Mouse (Mus musculus): ENCODE measurements at regions not wholly inside any gene's neighbourhood (a gene's known extent, or its start where the extent isn't known, plus 50 kb on each side); places are given as distances from the start of the nearest gene placed in this dataset.

DNA sequence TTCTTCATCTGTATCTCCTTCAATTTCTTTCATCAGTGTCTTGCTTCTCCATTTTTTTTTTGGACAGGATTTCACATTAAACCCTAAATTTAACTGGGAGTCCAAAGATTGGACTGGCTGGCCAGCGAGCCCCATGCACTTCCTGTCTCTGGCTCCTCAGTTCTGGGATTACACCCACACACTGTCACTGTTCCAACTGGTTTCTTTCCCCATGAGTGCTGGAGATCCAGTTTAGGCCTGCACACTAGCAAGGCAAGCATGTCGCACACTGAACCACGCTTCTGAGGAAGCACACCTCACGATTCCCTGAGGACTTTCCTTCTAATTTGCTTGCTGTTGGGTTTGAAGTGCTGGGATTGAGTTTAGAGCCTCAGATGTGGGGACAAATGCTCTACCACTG, 50.5 kb upstream of the Sash1 start:
- no peak for DNase-seq (ENCODE audit: extremely low read depth)
- dilution Hi-C loops (cut with MboI; ENCODE audit: extremely low pct_ligation_motif_present, extremely low pct_unique_long_range_greater_than_20kb, low sequenced_read_pairs) (no loop called here), in situ Hi-C loops (cut with MboI; ENCODE audit: low pct_ligation_motif_present, low pct_unique_long_range_greater_than_20kb, low sequenced_read_pairs) (no loop called here)
- Histone ChIP-seq H3K9ac (ENCODE audit: insufficient read depth, low read depth) (no peak overlapping the region), H3K4me2 (ENCODE audit: insufficient read depth, low read depth, poor library complexity, severe bottlenecking) (no peak overlapping the region), H3K36me3 (replicated peaks in 1 of 2; ENCODE audit: control insufficient read depth in 1 of 2, insufficient read depth in 1 of 2, low read length in 1 of 2) (no peaks in the 10 kb centered on the region), H3K4me1 (ENCODE audit: control insufficient read depth in 1 of 2, insufficient read depth in 2 of 2) (peaks cover 20 to 69% of the 10 kb centered on the region in 2 experiments), H3K27me3 (replicated peaks) (no peaks in the 10 kb centered on the region), H3K4me3 (replicated peaks in 1 of 3; ENCODE audit: low read depth in 2 of 3, low read length in 2 of 3, poor library complexity in 1 of 3) (no peak overlapping the region), H3K79me2 (replicated peaks; ENCODE audit: control insufficient read depth, extremely low read depth, insufficient read depth, poor library complexity, severe bottlenecking) (no peaks in the 10 kb centered on the region), H3K9me3 (replicated peaks; ENCODE audit: low read length) (no peaks in the 10 kb centered on the region), H3K27ac (ENCODE audit: insufficient read depth, low read depth) (no peak overlapping the region)
- TF ChIP-seq MXI1 (IDR thresholded peaks at IDR 0.05; ENCODE audit: low read depth, low read length) (no peak), BHLHE40 (IDR thresholded peaks at IDR 0.05; ENCODE audit: low read depth, low read length) (no peak), ZKSCAN1 (IDR thresholded peaks at IDR 0.05; ENCODE audit: borderline replicate concordance, low read depth, low read length) (no peak), POLR2AphosphoS2 (IDR thresholded peaks at IDR 0.05; ENCODE audit: low read depth, low read length) (no peak), CHD2 (IDR thresholded peaks at IDR 0.05; ENCODE audit: low read length) (no peak), RCOR1 (conservative IDR thresholded peaks at IDR 0.05; ENCODE audit: low read depth, low read length) (no peak), POLR2A (IDR thresholded peaks at IDR 0.05; ENCODE audit: low read depth, low read length) (no peak), EP300 (IDR thresholded peaks at IDR 0.05; ENCODE audit: low read length) (no peak), SIN3A (IDR thresholded peaks at IDR 0.05; ENCODE audit: low read length) (no peak), MAFK (IDR thresholded peaks at IDR 0.05; ENCODE audit: insufficient replicate concordance, low read length) (no peak), CTCF (conservative IDR thresholded peaks at IDR 0.05 in 1 of 2, IDR thresholded peaks at IDR 0.05 in 1 of 2; ENCODE audit: low read depth in 2 of 2, low read length in 2 of 2) (no peak), E2F4 (IDR thresholded peaks at IDR 0.05; ENCODE audit: insufficient replicate concordance, low read depth, low read length) (no peak), TCF12 (IDR thresholded peaks at IDR 0.05; ENCODE audit: low read depth, low read length) (no peak), ETS1 (conservative IDR thresholded peaks at IDR 0.05; ENCODE audit: low read depth, low read length) (no peak), NELFE (IDR thresholded peaks at IDR 0.05; ENCODE audit: low read depth, low read length) (no peak), IRF4 (IDR thresholded peaks at IDR 0.05; ENCODE audit: low read depth, low read length) (no peak), TBP (conservative IDR thresholded peaks at IDR 0.05; ENCODE audit: low read depth, low read length) (no peak)

All from CH12.LX (cell line).